Mouse (Mus musculus) skeletal muscle tissue, adult 2 months (tissue): ENCODE data around the gene Tnpo3.
"Not testable (repeated sequence)": the region's sequence is repeated elsewhere in the genome, so short reads cannot be mapped to it uniquely, and the experiment has no call there.

Experiments
- DNase-seq: peaks from one replicate; pipeline ENCODE4 v3.0.0-alpha.2; 2012; ENCODE audit warnings: low read depth, low spot score

Tnpo3 gene

GRCm38 (mm10) chr6:29620840-29621543 is 11.3 kb upstream of the Tnpo3 start:
- DNase-seq = no peak

GRCm38 (mm10) chr6:29620176-29620575 is 10.5 kb upstream of the Tnpo3 start:
- no peak for DNase-seq

DNA sequence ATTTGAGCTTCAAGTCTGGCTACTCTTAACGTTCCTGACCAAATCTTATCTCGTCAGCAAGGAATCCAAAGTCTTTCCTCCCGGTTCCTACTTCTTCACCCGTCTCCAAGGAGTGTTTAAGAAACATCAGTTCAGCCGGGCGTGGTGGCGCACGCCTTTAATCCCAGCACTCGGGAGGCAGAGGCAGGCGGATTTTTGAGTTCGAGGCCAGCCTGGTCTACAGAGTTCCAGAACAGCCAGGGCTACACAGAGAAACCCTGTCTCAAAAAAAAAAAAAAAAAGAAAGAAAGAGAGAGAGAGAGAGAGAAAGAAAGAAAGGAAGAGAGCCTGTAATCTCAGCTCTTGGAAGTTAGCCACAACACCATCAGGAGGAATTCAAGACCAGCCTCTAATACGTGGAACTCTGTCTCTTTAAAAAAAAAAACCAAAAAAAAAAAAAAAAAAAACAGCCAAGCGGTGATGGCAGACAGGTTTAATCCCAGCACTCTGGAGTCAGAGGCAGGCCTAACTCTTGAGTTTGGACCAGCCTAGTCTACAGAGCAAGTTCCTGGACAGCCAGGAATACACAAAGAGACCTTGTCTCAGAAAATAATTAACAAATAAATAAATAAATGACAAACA is 443 bp upstream of the Tnpo3 start:
- DNase-seq = not testable (repeated sequence)

- no peak for DNase-seq
Observed at GRCm38 (mm10) chr6:29600188-29600587, 9.5 kb downstream of the Tnpo3 start.

DNA sequence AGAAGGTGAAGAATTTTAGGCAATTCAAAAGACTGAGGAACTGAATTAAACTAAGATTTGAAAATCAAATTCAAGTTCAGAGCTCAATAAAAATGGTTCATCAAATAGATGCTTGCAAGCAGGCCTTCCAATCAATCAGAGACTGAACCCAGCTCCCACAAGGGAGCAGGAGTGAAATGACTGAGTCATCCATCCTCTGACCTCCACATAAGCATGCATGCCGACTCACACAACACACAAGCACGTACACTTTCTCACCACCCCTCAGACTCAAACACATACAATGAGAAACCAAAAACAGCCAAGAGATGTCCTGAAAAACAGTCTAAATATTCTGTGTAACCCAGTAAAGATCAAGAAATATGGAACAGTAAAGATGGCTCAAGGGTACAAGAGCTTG is 14.0 kb downstream of the Tnpo3 start:
- DNase-seq = no peak

GRCm38 (mm10) chr6:29581202-29581601 is 28.5 kb downstream of the Tnpo3 start:
- no peak for DNase-seq

DNA sequence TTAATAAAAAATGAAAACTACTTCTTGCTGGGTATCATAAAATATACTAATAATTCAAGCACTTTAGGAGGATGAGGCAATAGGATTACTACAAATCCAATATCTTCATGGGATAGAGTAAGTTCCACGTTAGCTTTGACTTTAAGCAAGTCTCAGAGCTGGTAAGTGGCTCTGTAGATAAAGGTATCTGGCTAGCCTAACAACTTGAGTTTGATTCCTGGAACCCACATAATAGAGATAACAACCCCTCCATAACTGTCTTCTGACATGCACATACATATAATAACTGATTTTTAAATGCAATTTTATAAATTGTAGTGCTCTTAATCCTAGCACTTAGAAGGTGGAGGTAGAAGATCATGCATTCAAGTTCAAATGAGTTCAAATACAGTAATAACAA is 28.9 kb downstream of the Tnpo3 start:
- DNase-seq = no peak

GRCm38 (mm10) chr6:29576388-29576787 is 33.3 kb downstream of the Tnpo3 start:
- DNase-seq = not testable (repeated sequence)

DNA sequence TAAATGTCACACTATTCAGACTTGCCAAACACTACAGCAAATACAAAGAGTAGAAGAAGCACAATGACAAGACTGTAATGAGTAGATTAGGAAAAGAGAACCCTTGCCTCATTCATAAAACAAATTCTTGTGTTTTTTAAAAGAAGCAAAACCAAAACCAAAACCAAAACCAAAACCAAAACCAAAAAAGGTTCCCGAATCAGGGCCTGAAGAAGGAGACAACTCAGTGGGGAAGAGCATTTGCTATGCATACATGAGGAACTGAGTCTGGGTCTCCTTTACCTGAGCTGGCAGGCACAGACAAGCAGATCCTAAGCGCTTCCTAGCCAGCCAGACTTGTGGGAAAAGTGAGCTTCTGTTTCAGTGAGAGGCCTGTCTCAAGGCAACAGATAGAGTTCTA is 52.6 kb downstream of the Tnpo3 start:
- DNase-seq = no peak

GRCm38 (mm10) chr6:29552526-29552925 is 57.2 kb downstream of the Tnpo3 start:
- no peak for DNase-seq

GRCm38 (mm10) chr6:29548086-29548485 is 61.6 kb downstream of the Tnpo3 start:
- DNase-seq = no peak

DNA sequence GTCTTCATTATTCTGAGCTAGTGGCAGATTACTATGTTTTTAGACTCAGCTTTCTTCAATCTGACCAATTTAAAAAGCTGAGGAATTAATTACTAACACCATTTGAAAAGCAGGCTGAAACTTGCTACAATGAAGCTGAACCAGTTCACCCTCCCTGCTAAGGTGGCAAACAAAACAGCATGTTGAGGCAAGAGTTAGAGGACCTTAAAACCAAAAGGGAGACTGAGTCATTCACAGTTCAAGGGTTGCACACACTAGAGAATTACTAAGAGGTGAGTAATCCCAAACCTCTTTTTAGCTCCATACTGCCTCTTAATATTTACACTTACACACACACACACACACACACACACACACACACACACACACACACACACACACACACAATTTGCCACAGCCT is 62.1 kb downstream of the Tnpo3 start:
- DNase-seq = no peak

- no peak for DNase-seq
Observed at GRCm38 (mm10) chr6:29545611-29546010, 64.1 kb downstream of the Tnpo3 start.

DNA sequence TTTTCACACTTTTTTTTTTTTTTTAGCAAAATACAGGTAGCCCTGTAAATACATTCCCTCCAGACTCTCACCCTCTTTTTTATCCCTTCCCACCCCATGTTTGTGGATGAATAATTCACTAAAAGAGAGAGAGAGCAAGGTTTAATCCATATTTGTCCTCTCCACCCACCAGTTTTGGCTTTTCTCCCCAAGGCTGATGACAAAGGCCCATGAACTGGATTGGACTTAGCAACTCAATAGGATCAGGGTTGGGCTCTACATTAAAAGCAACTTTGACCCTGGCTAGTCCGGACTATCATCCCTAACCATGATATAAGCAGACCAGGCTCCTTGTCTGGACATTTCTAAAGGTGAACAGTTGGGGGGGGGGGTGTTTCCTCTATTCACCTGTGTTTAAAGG is 68.7 kb downstream of the Tnpo3 start:
- DNase-seq = no peak

DNA sequence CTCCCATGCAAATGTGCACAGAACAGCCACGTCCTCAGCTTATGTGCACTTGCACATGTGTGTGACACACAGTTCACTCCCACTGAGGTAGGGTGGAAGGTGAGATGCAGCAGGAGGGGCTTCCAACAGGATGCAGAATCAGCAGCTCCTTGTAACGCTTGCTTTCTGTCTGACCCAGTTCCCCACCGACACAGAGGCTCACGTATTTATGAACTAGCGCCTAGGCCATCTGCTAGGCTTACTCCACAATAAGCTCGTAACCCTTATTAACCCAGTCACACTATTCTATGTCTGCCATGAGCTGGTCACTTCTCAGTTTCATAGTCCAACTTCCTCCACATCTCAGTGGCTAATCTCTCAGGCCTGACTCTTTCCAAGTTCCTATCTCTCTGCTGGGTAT is 69.5 kb downstream of the Tnpo3 start:
- DNase-seq = no peak

DNA sequence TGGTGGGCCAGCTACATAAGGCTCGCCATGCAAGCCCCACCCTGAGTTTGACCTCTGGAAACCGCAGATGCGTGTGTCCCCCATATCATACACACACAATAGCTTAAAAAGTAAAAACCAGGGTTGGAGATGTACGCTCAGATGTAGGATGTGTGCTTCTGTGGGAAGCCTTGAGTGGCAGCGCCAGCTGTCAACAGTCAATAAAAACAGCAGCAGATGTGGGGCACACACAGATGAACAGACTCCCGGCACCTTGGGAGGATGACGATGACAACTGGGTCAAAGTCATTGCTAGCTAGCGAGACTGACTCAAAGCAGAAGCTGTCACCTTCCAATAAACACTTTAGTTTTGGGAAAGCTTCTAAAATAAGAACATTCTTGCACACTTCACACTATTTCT is 70.2 kb downstream of the Tnpo3 start:
- no peak for DNase-seq

DNA sequence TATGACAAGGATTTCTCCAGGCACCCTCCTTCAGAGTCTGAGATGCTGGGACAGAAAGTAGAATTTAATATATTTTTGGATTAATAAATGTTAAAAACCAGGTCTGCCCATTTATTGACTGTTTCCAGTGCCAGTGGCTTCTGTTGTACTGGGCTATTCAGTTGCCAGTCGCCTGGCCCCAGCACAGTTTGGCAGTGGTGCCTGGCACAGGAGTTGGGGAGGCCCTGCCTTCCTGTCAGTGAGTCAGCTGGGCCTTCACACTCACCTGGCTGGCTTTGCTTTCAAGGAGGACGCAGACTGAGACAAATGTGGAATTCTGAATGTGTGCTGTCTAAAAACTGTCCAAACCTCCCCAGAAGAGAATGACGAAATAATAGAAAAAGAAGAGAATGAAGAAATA is 72.5 kb downstream of the Tnpo3 start:
- no peak for DNase-seq

- DNase-seq = no peak
Observed at GRCm38 (mm10) chr6:29536651-29537193, 73.0 kb downstream of the Tnpo3 start.

DNA sequence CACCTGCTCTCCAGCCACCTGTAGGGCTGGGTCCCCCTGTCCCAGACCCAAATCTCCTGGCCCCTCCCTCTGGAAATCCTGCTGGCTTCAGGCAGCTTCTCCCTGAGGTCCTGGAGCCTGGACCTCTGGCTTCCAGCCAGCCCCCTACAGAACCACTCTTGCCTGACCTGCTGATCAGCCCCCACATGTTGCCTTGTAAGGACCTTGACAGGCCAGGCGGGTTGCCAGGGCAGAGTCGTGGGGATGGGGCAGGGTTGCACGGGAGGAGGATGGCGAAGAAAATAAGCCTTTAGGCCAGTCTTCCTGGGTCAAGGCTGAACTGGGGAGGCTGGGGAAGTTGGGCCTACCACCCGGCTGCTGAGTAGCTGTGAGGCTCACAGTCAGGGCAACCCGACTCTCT is 74.4 kb downstream of the Tnpo3 start:
- no peak for DNase-seq

GRCm38 (mm10) chr6:29530050-29530449 is 79.6 kb downstream of the Tnpo3 start:
- no peak for DNase-seq

- no peak for DNase-seq
Observed at GRCm38 (mm10) chr6:29529444-29529820, 80.3 kb downstream of the Tnpo3 start.

DNA sequence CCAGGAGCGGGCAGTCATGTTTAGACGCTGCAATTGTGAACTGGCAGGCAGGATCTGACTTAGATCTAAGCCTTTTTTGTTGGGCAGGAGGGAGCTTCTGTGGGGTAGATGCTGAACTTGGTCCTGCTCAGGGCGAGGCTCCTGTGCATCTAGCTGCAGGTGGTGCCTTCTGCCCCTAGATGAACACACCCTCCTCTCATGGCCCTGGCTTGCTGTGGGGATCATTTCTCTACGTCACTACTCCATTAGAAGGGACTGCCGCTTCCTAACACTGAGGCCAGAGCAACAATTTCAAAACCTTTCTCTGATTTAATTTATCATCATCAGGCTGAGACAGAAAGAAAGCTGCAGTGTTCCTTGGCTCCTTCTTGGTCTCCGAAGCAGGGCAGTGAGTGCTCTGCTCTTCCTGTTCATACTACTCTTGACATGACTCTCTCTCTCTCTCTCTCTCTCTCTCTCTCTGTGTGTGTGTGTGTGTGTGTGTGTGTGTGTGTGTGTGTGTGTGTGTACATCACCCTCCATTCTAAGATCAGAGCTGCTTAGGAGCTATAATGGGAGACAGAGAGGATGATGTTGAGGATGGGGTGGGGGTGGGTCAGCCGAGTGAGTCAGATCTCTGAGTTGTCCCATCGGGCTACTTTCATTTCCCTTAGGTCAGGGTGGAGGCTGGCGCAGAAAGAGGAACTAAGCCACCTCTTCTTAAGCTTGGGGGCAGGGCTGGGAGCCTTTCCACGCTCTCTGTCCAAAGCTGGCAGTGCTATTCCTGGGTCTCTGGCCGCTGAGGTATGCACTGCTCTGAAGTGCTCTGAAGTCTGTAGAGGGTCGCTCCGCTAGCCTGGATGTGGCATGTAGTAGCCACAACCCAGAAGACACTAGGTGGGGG is 80.9 kb downstream of the Tnpo3 start:
- peak; percentile 43 for DNase-seq
